ENCODE assay signal across 20 mouse cellular contexts in the genomic region with DNA sequence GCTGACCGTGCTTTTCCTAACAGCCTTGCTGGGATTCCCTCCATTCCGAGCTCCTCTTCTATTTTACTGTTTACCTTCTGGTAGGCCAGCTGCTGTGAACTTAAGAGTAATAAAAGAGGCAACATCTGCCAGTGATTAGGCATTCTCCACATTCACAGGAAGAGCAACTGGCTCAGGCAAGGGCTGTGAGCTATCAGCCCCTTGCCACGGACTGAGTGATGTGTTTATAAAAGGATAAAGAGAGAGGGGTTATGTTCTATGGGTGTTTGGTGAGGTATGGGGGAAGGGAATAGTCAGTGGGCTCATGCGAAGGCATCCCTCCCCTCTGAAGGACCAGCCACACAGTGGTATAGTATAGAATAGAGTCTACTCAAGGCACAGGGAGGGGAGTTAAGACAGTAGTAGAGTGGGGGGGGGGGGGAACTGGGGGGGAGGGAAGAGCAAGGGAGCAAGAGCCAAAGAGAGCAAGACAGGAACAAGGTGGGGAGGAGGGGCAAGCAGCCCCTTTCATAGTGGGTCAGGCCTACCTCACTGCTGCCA. TPM values are rescaled to one million over a fixed set of nuclear protein-coding genes. Genes with fewer than 3 reads are reported as not detected.
A peak's percentile ranks its signal among the peaks of the same experiment; 100 is the strongest.
DNase-seq lines count a peak whose midpoint lies in the region; ATAC-seq lines count a peak whose summit lies in the region.
"Had no signal": no experiment of that assay in that cellular context is flagged by ENCODE, and none has a peak within 500 bp of the region (broad histone marks: within the 10 kb centered on the region; RNA-seq: fewer than 3 reads in every experiment).

No protein-coding gene starts in this region.

- no peaks in the 10 kb centered on the region for H3K36me3 ChIP-seq in hindbrain, embryonic 14.5 days (replicated peaks; ENCODE audit: control insufficient read depth, insufficient read depth)
- no peaks in the 10 kb centered on the region for H3K36me3 ChIP-seq in hindbrain, embryonic 12.5 days
- H3K36me3 ChIP-seq in midbrain, embryonic 13.5 days, result no peaks in the 10 kb centered on the region
- H3K36me3 ChIP-seq in midbrain, embryonic 14.5 days (ENCODE audit: control insufficient read depth, insufficient read depth, low read length), result no peaks in the 10 kb centered on the region
- no peaks in the 10 kb centered on the region for H3K36me3 ChIP-seq in embryonic facial prominence, embryonic 12.5 days
- H3K36me3 ChIP-seq: forebrain, embryonic 12.5 days; hindbrain, embryonic 10.5 days; liver, embryonic 12.5 days; lung, embryonic 15.5 days had no signal

- DNase-seq in hindbrain, embryonic 14.5 days (ENCODE audit: low spot score), result no peak
- DNase-seq in midbrain, embryonic 14.5 days, result no peak
- peak; percentile 36 for DNase-seq in yolk sac, embryonic 10.5 days (ENCODE audit: low spot score)
- no peak for DNase-seq in right cerebral cortex, adult 2 months (ENCODE audit: low spot score in 2 of 2)
- no peak for DNase-seq in left cerebral cortex, adult 8-10 months (ENCODE audit: low spot score in 2 of 2)
- DNase-seq: adrenal gland, adult 2 months; cerebellum, adult 9-11 months; kidney, adult 18-20 months; kidney, postnatal 4 days; right cerebral cortex, postnatal 4 days had no signal

- ATAC-seq in hindbrain, embryonic 14.5 days (ENCODE audit: low FRiP score), result peak; percentile 43; the same call in 1 of the 2 replicates
- no peak for ATAC-seq in hindbrain, embryonic 12.5 days (ENCODE audit: low FRiP score)
- peak; percentile 11; the same call in 1 of the 2 replicates for ATAC-seq in midbrain, embryonic 13.5 days
- no peak; the same call in 1 of the 2 replicates for ATAC-seq in midbrain, embryonic 14.5 days (ENCODE audit: low FRiP score, low TSS enrichment)
- peak; percentile 65 for ATAC-seq in embryonic facial prominence, embryonic 12.5 days (ENCODE audit: insufficient number of reproducible peaks, insufficient read depth, low FRiP score, low TSS enrichment)
- ATAC-seq: liver, embryonic 12.5 days had no signal

- WGBS in hindbrain, embryonic 14.5 days, result 66% methylated on average over 4 of the region's 4 CpGs
- WGBS in hindbrain, embryonic 12.5 days, result 49% methylated on average over 4 of the region's 4 CpGs
- WGBS in midbrain, embryonic 13.5 days, result 72% methylated on average over 4 of the region's 4 CpGs
- 69% methylated on average over 4 of the region's 4 CpGs for WGBS in midbrain, embryonic 14.5 days
- 14% methylated on average over 4 of the region's 4 CpGs for WGBS in embryonic facial prominence, embryonic 12.5 days

- H3K4me1 ChIP-seq in hindbrain, embryonic 14.5 days (replicated peaks; ENCODE audit: control insufficient read depth, insufficient read depth, low read length), result no peaks in the 10 kb centered on the region
- H3K4me1 ChIP-seq in hindbrain, embryonic 12.5 days, result no peaks in the 10 kb centered on the region
- H3K4me1 ChIP-seq in midbrain, embryonic 13.5 days (replicated peaks), result no peaks in the 10 kb centered on the region
- H3K4me1 ChIP-seq in midbrain, embryonic 14.5 days (ENCODE audit: control insufficient read depth, insufficient read depth, low read length), result no peaks in the 10 kb centered on the region
- H3K4me1 ChIP-seq in embryonic facial prominence, embryonic 12.5 days, result 0 out of 2 replicates have a peak, but pooled peaks cover 6% of the 10 kb centered on the region
- H3K4me1 ChIP-seq: forebrain, embryonic 12.5 days; liver, embryonic 12.5 days; lung, embryonic 15.5 days had no signal

- H3K9me3 ChIP-seq in hindbrain, embryonic 14.5 days (ENCODE audit: control insufficient read depth, low read length), result no peaks in the 10 kb centered on the region
- no peaks in the 10 kb centered on the region for H3K9me3 ChIP-seq in hindbrain, embryonic 12.5 days (replicated peaks)
- no peaks in the 10 kb centered on the region for H3K9me3 ChIP-seq in midbrain, embryonic 13.5 days
- H3K9me3 ChIP-seq in midbrain, embryonic 14.5 days (ENCODE audit: control insufficient read depth, low read length), result no peaks in the 10 kb centered on the region
- H3K9me3 ChIP-seq in embryonic facial prominence, embryonic 12.5 days, result no peaks in the 10 kb centered on the region
- H3K9me3 ChIP-seq: forebrain, embryonic 12.5 days; hindbrain, embryonic 10.5 days; lung, embryonic 15.5 days had no signal

- no peak overlapping the region for H3K4me2 ChIP-seq in hindbrain, embryonic 14.5 days (replicated peaks)
- H3K4me2 ChIP-seq in hindbrain, embryonic 12.5 days (replicated peaks), result no peak overlapping the region
- H3K4me2 ChIP-seq in midbrain, embryonic 13.5 days (replicated peaks), result no peak overlapping the region
- no peak overlapping the region for H3K4me2 ChIP-seq in midbrain, embryonic 14.5 days (ENCODE audit: low read length)
- no peak overlapping the region for H3K4me2 ChIP-seq in embryonic facial prominence, embryonic 12.5 days (replicated peaks)
- H3K4me2 ChIP-seq: forebrain, embryonic 12.5 days; liver, embryonic 12.5 days; lung, embryonic 15.5 days had no signal

- no peaks in the 10 kb centered on the region for H3K27me3 ChIP-seq in hindbrain, embryonic 14.5 days (ENCODE audit: control insufficient read depth, insufficient read depth, low read length)
- H3K27me3 ChIP-seq in hindbrain, embryonic 12.5 days, result no peaks in the 10 kb centered on the region
- H3K27me3 ChIP-seq in midbrain, embryonic 13.5 days, result no peaks in the 10 kb centered on the region
- no peaks in the 10 kb centered on the region for H3K27me3 ChIP-seq in midbrain, embryonic 14.5 days (ENCODE audit: control insufficient read depth, insufficient read depth, low read length)
- H3K27me3 ChIP-seq in embryonic facial prominence, embryonic 12.5 days, result no peaks in the 10 kb centered on the region
- H3K27me3 ChIP-seq: forebrain, embryonic 12.5 days; liver, embryonic 12.5 days; lung, embryonic 15.5 days had no signal

- H3K27ac ChIP-seq in hindbrain, embryonic 14.5 days, result no peak overlapping the region
- no peak overlapping the region for H3K27ac ChIP-seq in hindbrain, embryonic 12.5 days
- no peak overlapping the region for H3K27ac ChIP-seq in midbrain, embryonic 13.5 days
- H3K27ac ChIP-seq in midbrain, embryonic 14.5 days (replicated peaks; ENCODE audit: low read depth, low read length), result no peak overlapping the region
- no peak overlapping the region for H3K27ac ChIP-seq in embryonic facial prominence, embryonic 12.5 days
- H3K27ac ChIP-seq: forebrain, embryonic 12.5 days; hindbrain, embryonic 10.5 days; liver, embryonic 12.5 days; lung, embryonic 15.5 days had no signal

- no peak overlapping the region for H3K4me3 ChIP-seq in hindbrain, embryonic 14.5 days (replicated peaks; ENCODE audit: low read length)
- no peak overlapping the region for H3K4me3 ChIP-seq in hindbrain, embryonic 12.5 days
- H3K4me3 ChIP-seq in midbrain, embryonic 13.5 days (replicated peaks), result no peak overlapping the region
- H3K4me3 ChIP-seq in midbrain, embryonic 14.5 days (replicated peaks; ENCODE audit: low read depth, low read length), result no peak overlapping the region
- H3K4me3 ChIP-seq in embryonic facial prominence, embryonic 12.5 days, result no peak overlapping the region
- H3K4me3 ChIP-seq: forebrain, embryonic 12.5 days; hindbrain, embryonic 10.5 days; liver, embryonic 12.5 days; lung, embryonic 15.5 days had no signal

- H3K9ac ChIP-seq in hindbrain, embryonic 14.5 days, result no peak overlapping the region
- H3K9ac ChIP-seq in hindbrain, embryonic 12.5 days, result no peak overlapping the region
- H3K9ac ChIP-seq in midbrain, embryonic 13.5 days (replicated peaks), result no peak overlapping the region
- H3K9ac ChIP-seq in midbrain, embryonic 14.5 days (replicated peaks; ENCODE audit: low read length), result no peak overlapping the region
- H3K9ac ChIP-seq in embryonic facial prominence, embryonic 12.5 days, result no peak overlapping the region
- H3K9ac ChIP-seq: forebrain, embryonic 12.5 days; liver, embryonic 12.5 days; lung, embryonic 15.5 days had no signal

RNA-seq across cellular contexts. Expression of gene Cxcl13, which starts 16.0 kb away (rescaled TPM):
- polyA plus RNA-seq in hindbrain, embryonic 14.5 days (2014; fragmentation: Nextera tagmentation; extraction: Ambion mirVana), result 0.23 TPM in 1 of 2 replicates, not detected in the other
- 0.25 and 0.34 TPM in 2 replicates for polyA plus RNA-seq in hindbrain, embryonic 12.5 days (2016; fragmentation: Nextera tagmentation; extraction: Ambion mirVana)
- polyA plus RNA-seq in midbrain, embryonic 13.5 days (2015; fragmentation: Nextera tagmentation; extraction: Ambion mirVana), result not detected in 2 replicates
- 0.32 TPM in 1 of 2 replicates, not detected in the other for polyA plus RNA-seq in midbrain, embryonic 14.5 days (2014; fragmentation: Nextera tagmentation; extraction: Ambion mirVana)
- 3.0 and 3.5 TPM in 2 replicates for polyA plus RNA-seq in embryonic facial prominence, embryonic 12.5 days (2016; fragmentation: Nextera tagmentation; extraction: Ambion mirVana)
- 1 to 10 TPM in 1 of 4 experiments, under 1 TPM in 1, not detected in 2; 0.30 to 1.1 TPM for total RNA-seq in left cerebral cortex, adult 8-10 months (2022)
- total RNA-seq: layer of hippocampus, postnatal 10 days; left cerebral cortex, postnatal 10 days; megakaryocyte progenitor cell, adult 5-6 weeks had no signal
- polyA plus RNA-seq: adrenal gland, adult 2 months; forebrain, embryonic 12.5 days had no signal

Comparison
In these comparisons a context has a peak if more than half of its experiments do, and no peak if none do; other contexts are left out.
1. ATAC-seq: peak in hindbrain, embryonic 14.5 days (single experiment), midbrain, embryonic 13.5 days (single experiment) and embryonic facial prominence, embryonic 12.5 days (single experiment); none in hindbrain, embryonic 12.5 days (single experiment) and midbrain, embryonic 14.5 days (single experiment).